Mouse (Mus musculus): ENCODE data around the gene Cp.
"Not testable (repeated sequence)": the region's sequence is repeated elsewhere in the genome, so short reads cannot be mapped to it uniquely, and the experiment has no call there.

The Cp gene

DNA sequence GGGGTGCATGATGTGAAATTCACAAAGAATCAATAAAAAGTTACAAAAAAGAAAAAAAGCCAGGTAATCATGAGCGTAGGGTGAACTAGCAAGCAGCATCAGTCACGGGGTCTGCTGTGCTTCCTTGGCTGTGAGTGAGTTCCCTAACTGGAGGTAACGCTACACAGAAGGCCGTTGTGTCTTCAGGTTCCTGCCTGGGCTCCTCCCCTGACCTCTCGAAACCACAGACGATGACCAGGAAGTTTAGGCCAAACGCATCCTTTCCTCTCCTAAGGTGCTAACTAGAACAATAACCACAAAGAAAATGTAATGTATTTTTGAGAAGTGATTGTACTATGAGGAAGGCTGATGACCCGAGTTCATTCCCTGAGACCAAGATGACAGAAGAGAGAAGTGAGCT lies 47.6 kb downstream of the Cp start:
- in situ Hi-C loops (cut with MboI; ENCODE audit: low sequenced_read_pairs) = no loop called here

GRCm38 (mm10) chr3:20005611-20006010 lies 48.8 kb downstream of the Cp start:
- in situ Hi-C loops (cut with MboI; ENCODE audit: low sequenced_read_pairs) = no loop called here

DNA sequence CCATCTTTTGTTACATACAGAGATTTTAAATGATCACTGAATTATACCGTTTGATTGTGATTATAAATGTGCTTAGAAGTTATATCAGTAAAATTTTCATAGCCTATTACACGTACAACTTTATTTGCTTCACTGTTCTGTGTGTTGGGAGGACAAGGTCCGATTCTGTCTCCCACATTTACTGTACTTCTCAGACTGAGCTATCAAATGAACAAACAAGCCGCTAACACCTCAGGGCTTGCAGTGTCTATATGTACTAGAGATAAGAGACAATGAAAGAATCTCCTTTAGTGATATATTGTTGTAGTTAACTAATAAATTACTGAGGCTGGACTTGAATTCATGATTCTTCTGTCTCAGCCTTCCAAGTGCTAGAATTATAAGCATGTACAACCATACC lies 50.4 kb downstream of the Cp start:
- in situ Hi-C loops (cut with MboI; ENCODE audit: low sequenced_read_pairs) = no loop called here

DNA sequence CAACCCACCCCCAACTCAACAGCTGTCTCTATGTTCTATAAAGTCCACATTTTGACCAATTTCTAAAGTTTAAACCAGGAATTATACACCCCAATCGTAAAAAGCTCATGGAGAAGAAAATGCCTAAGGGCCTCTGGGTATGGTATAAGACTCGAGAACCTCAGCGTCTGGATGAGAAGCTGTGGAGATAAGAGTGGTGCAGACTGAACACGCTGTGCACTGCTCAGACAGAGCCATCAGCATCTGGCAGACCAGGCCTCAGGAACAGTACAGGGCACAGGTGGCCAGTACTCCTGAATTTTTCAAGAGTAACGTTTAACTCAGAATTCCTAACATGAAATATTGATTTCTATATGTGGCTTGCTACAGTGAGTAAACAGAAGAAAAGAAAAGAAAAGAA lies 50.9 kb downstream of the Cp start:
- in situ Hi-C loops (cut with MboI; ENCODE audit: low sequenced_read_pairs) = no loop called here

DNA sequence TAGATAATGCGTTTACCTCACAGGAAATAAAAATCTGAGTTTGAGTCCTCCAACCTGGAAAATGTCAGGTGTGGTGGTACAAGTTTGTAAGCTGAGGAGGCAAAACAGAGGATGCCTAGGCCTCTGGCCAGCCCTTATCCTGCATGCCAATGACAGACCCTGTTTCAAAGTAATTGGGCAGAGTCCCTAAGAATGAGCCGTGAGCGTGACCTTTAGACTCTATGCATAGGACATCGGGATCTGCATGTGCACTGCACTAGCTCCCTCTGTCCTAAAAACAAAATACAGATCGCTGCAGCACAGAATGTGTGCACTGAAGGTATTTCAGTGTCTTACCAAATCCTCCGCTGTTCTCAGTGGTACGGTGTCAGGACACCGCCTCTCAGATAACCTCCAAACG lies 53.6 kb downstream of the Cp start:
- in situ Hi-C loops (cut with MboI; ENCODE audit: low sequenced_read_pairs) = no loop called here

- in situ Hi-C loops (cut with MboI; ENCODE audit: low sequenced_read_pairs) = not testable (repeated sequence)
Measured at GRCm38 (mm10) chr3:20010905-20011304, 54.1 kb downstream of the Cp start.

DNA sequence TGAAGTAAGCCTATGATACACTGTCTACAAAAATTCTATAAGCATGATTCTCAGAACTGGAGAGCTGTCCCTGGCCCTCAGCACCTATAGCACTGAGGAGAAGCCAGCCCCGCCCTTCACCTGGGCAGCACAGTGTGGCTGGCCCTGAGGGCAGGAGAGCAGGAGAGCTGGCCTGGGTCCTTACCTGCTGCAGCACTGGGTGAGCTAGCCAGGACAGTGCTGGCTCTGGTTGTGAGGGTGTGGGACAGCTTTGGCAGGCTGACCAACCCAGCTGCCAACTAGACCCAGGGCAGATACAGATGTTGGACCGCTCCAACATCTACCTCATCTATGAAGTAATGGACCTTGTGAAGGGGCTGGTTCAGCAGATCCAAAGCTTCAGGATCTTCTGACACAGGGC lies 57.6 kb downstream of the Cp start:
- in situ Hi-C loops (cut with MboI; ENCODE audit: low sequenced_read_pairs) = no loop called here

- in situ Hi-C loops (cut with MboI; ENCODE audit: low sequenced_read_pairs) = no loop called here
Measured at GRCm38 (mm10) chr3:20018076-20018475, 61.2 kb downstream of the Cp start.

DNA sequence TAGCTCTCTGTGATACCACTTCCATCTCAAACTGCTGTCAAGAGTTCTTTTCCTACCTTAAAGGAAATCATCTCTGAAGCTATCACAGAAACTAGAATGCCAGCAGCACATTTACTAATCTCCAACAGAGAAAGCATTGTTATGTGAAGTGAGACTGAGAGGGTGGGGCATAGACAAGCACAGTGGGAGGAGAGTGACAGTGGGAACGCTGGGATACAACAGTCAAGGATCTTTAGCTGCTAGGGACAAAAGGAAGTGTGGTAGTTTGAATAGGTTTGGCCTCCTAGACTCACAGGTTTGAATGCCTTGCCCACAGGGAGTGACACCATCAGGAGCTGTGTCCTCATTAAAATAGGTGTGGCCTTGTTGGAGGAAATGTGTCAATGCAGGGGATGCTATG lies 67.0 kb downstream of the Cp start:
- in situ Hi-C loops (cut with MboI; ENCODE audit: low sequenced_read_pairs) = no loop called here

DNA sequence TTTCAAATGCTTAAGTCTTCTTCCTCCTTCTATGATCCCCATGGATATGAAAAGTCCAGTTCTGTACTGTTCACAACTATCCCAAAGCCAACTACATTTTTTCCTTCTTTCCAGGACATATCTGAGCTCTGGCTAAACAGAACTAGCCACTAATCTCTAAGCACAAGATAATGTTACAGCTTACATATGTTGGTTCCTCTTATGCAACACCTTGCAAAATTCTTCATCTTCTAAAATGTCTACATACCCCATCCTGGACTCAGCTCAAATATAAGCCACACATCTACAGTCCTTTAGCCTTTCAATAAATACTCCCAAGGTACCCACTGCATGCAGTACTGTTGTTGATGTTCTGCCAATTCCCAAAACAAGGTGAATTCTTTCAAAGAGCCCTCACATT lies 69.6 kb downstream of the Cp start:
- in situ Hi-C loops (cut with MboI; ENCODE audit: low sequenced_read_pairs) = no loop called here

DNA sequence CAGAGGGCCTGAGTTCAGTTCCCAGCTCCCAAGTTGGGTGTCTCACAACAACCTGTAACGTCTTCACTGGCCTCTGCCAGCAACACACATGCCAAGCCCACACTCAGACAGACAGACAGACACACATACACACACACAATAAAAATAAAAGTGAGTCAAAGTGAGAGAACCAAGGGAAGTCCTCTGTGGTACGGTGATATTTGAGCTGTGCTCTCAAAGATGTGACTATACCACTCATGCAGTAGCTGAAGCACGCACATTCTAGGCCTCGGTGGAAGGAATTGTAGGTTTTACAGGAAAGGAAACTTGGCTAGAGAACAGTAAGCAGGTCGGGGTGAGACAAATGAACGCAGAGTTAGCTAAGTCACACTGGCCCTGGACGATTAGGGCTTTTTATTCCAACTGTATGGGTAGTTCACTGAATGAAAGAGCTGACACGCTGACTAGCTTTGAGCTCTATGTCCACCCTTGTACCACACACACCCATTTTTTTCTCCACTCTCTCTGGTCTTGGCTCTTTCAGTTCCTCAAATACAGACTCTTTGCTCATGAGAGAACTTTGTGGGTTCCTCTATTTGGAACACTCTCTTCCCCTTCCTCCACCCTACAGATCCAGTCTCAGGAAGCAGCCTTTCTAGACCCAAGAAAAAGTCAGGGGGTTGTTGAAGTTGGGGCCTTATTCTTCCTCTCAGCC lies 70.3 kb downstream of the Cp start:
- in situ Hi-C loops (cut with MboI; ENCODE audit: low sequenced_read_pairs) = no loop called here

DNA sequence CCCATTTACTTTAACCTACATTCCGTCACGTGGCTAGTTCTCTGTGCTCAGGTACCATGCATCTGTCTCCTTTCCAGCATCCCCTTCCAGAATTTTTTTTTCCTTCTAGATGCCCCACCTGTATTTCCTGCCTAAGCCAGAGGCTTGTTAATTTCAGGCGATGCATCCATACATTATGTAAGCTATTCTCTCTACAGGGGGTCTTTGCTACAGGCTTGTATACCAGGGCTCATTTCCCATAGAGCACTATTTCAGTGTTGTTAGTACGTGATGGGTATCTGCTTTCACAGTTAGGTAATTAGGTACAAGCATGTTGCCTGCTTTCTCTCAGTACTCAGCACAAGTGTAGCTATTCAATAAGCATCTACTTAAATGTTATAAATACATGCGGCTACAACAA lies 70.9 kb downstream of the Cp start:
- in situ Hi-C loops (cut with MboI; ENCODE audit: low sequenced_read_pairs) = no loop called here

DNA sequence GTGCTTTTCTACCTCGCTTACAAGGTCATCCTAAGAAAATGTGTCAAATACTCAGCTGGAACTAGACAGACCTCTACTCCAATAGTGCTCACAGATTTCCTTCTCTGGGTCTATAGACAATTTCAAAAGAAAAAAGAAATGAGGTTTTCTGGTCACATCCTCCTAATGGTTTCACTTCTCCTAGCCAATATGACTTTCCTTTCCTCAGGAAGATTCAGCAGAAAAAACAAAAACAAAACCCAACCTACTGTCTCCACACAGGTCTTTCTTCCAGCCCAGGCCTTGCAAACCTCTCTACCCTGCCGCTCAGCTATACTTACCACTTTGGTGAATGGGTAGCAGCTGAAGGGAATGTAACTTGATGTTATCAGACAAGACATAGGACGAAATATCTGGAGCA lies 71.8 kb downstream of the Cp start:
- in situ Hi-C loops (cut with MboI; ENCODE audit: low sequenced_read_pairs) = no loop called here

- in situ Hi-C loops (cut with MboI; ENCODE audit: low sequenced_read_pairs) = no loop called here
Measured at GRCm38 (mm10) chr3:20030807-20031206, 74.0 kb downstream of the Cp start.

DNA sequence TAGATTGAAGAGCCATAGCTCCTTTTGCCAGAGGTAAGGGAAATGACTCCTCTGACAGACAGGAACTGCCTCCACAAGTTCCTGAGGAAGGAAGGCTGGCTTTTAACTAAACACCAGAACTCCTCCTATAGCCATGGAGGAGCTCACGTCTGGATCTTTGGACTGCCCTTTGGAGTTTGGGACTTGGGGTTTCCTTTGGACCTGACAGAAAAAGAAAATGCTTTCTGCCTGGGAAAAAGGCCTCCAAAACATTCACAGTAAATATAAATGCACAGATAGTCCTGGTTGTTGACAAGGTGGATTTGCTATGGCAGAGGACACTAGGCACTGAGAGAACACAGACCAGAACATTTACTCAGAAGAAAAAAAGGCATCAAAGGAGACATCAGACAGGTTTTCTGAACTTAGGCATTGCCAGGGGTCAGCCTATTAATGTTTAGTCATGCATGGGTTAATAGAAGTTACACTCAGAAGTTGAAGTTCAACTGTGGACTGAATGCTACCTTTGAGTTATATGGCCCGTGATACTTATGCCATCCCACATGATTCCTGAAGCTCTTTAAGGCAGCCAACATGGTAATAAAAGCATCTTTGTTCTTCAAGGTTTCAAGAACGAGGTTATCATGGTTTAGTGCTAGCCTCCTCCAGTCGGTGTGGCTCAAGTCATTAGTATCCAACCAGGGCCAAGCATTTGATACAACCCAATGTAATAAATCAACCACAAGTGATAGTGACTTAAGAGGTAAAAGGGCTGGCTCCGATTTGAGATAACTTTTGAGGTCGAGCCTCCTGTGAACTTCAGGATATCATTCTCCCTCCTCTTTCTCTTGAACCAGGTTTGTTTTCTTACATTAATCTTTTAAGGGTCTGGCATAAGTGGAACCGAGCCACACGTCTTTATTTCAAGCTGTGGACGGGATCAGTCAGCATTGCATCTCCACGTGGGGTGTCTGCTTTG lies 77.2 kb downstream of the Cp start:
- in situ Hi-C loops (cut with MboI; ENCODE audit: low sequenced_read_pairs) = no loop called here

GRCm38 (mm10) chr3:20034719-20035404 lies 78.0 kb downstream of the Cp start, which contains the start of gene Hps3:
Hps3 (minus strand) TSS chr3:20035315.
- in situ Hi-C loops (cut with MboI; ENCODE audit: low sequenced_read_pairs) = no loop called here

- in situ Hi-C loops (cut with MboI; ENCODE audit: low sequenced_read_pairs) = no loop called here
Measured at GRCm38 (mm10) chr3:20036069-20036468, 79.2 kb downstream of the Cp start.

DNA sequence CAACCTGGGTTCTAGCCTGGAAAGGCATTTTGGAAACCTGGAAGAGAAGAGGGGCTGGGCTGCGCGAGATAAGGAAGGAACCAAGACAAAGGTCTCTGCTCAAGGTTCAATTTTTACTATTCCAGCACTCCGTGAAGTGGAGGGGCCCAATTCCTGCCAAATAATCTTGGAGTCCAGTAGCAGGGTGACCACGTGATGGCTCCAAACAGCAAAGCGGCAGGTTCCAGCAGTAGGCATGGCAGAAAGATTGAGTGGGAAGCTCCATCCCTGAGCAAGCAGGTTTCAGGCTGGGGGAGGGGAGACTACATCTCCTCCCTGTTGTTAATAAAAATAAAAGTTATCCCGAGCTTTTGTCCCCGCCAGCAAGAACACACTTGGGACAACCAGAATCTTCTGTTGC lies 84.6 kb downstream of the Cp start:
- in situ Hi-C loops (cut with MboI; ENCODE audit: low sequenced_read_pairs) = not testable (repeated sequence)

- in situ Hi-C loops (cut with MboI; ENCODE audit: low sequenced_read_pairs) = not testable (repeated sequence)
Measured at GRCm38 (mm10) chr3:20044736-20045135, 87.9 kb downstream of the Cp start.

DNA sequence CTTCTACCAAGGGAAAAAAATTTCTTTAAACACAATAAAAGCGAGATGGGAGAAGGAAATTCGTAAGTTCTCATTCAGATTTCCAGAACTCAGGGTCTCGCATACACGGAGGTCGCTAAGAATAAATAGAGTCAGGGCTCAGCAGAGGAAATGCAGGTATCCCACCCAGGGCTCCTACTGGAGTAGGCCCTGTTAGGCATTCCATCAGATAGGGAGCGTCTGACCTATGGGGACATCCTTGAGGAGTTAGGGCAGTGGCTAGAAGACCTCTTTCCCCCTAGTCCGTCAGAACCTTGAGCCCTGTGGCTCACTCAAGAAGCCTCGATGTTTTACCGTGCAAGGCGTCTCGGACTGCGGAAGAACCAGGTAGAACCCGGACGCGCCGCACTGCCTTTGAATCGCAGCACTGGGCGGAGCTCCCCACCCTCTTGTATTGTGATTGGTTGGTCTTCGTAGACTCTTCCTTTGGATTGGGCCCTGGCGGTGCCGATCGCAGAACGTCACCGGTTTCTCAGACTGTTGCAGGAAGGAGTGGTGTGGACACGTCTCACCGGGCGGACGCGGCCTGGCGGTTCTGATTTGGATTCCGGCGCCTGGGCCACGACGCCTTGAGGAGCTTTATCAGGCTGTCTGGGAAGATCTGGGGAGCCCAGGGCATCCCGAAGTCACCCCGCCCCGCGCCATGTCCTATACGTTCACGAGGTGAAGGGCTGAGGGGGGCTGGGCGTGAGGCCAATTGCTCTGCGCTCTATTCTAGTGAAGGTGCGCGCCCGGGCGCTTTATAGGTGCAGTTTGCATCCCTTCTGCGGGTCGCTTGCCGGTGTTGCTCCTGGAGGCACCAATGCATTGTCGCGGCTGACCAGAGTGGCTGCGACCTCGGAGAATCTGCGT lies 100.7 kb downstream of the Cp start, which contains the start of gene Hltf:
Gene Hltf (plus strand): TSS at position 506 of the 891 bp plus-strand sequence.
- in situ Hi-C loops (cut with MboI; ENCODE audit: low sequenced_read_pairs) = no loop called here

- in situ Hi-C loops (cut with MboI; ENCODE audit: low sequenced_read_pairs) = no loop called here
Measured at GRCm38 (mm10) chr3:20058197-20058541, 101.3 kb downstream of the Cp start.
